Mouse (Mus musculus): ENCODE results near the gene Eci3. TPM values are rescaled to one million over a fixed set of nuclear protein-coding genes. Genes with fewer than 3 reads are reported as not detected.
"Not testable (repeated sequence)": the region's sequence is repeated elsewhere in the genome, so short reads cannot be mapped to it uniquely, and the experiment has no call there.

The Eci3 gene
- polyA plus RNA-seq, 1 experiment from 2014 or later: 1.2 TPM

- Histone ChIP-seq H3K36me3 (ENCODE audit: control insufficient read depth, insufficient read depth, low read length) (peaks cover 50% of the 10 kb centered on the region), H3K27ac (ENCODE audit: low read depth) (no peak overlapping the region), H3K4me1 (replicated peaks; ENCODE audit: control insufficient read depth, insufficient read depth, low read length) (no peaks in the 10 kb centered on the region), H3K27me3 (replicated peaks; ENCODE audit: control insufficient read depth, insufficient read depth, low read length) (no peaks in the 10 kb centered on the region), H3K4me2 (ENCODE audit: low read length) (no peak overlapping the region), H3K4me3 (ENCODE audit: low read depth, low read length) (no peak overlapping the region), H3K9me3 (ENCODE audit: control insufficient read depth, low read length) (no peaks in the 10 kb centered on the region), H3K9ac (ENCODE audit: low read length) (no peak overlapping the region)
- WGBS: 94% methylated on average over 3 of the region's 3 CpGs
- no peak for DNase-seq (ENCODE audit: low spot score)
- no peak for ATAC-seq (replicated peaks; ENCODE audit: low FRiP score, low TSS enrichment, low read depth)
These were observed 13.8 kb upstream of the Eci3 start for GRCm38 (mm10) chr13:34977410-34977809.

- Histone ChIP-seq H3K9ac (ENCODE audit: low read length) (no peak overlapping the region), H3K36me3 (ENCODE audit: control insufficient read depth, insufficient read depth, low read length) (peaks cover 38% of the 10 kb centered on the region), H3K4me2 (ENCODE audit: low read length) (no peak overlapping the region), H3K4me1 (replicated peaks; ENCODE audit: control insufficient read depth, insufficient read depth, low read length) (no peaks in the 10 kb centered on the region), H3K4me3 (ENCODE audit: low read depth, low read length) (no peak overlapping the region), H3K9me3 (ENCODE audit: control insufficient read depth, low read length) (no peaks in the 10 kb centered on the region), H3K27me3 (replicated peaks; ENCODE audit: control insufficient read depth, insufficient read depth, low read length) (no peaks in the 10 kb centered on the region), H3K27ac (ENCODE audit: low read depth) (no peak overlapping the region)
- DNase-seq (ENCODE audit: low spot score): no peak
- ATAC-seq (replicated peaks; ENCODE audit: low FRiP score, low TSS enrichment, low read depth): no peak
- 94% methylated on average over 4 of the region's 4 CpGs for WGBS
These were observed 12.5 kb upstream of the Eci3 start for GRCm38 (mm10) chr13:34976116-34976515.

- no peak overlapping the region for H3K27ac ChIP-seq (ENCODE audit: low read depth)
- no peak overlapping the region for H3K4me3 ChIP-seq (ENCODE audit: low read depth, low read length)
- no peak overlapping the region for H3K4me2 ChIP-seq (ENCODE audit: low read length)
- no peaks in the 10 kb centered on the region for H3K27me3 ChIP-seq (replicated peaks; ENCODE audit: control insufficient read depth, insufficient read depth, low read length)
- H3K9me3 ChIP-seq (ENCODE audit: control insufficient read depth, low read length): no peaks in the 10 kb centered on the region
- no peaks in the 10 kb centered on the region for H3K4me1 ChIP-seq (replicated peaks; ENCODE audit: control insufficient read depth, insufficient read depth, low read length)
- ATAC-seq (replicated peaks; ENCODE audit: low FRiP score, low TSS enrichment, low read depth) (no peak), DNase-seq (ENCODE audit: low spot score) (no peak)
- H3K36me3 ChIP-seq (ENCODE audit: control insufficient read depth, insufficient read depth, low read length): peaks cover 21% of the 10 kb centered on the region
- 26% methylated on average over 1 of the region's 1 CpGs for WGBS
- H3K9ac ChIP-seq (ENCODE audit: low read length): no peak overlapping the region
These were observed 10.2 kb upstream of the Eci3 start for GRCm38 (mm10) chr13:34973770-34974169.

GRCm38 (mm10) chr13:34973149-34973548 is 9.5 kb upstream of the Eci3 start:
- no peaks in the 10 kb centered on the region for H3K4me1 ChIP-seq (replicated peaks; ENCODE audit: control insufficient read depth, insufficient read depth, low read length)
- no peak overlapping the region for H3K4me3 ChIP-seq (ENCODE audit: low read depth, low read length)
- H3K9me3 ChIP-seq (ENCODE audit: control insufficient read depth, low read length): no peaks in the 10 kb centered on the region
- 48% methylated on average over 1 of the region's 1 CpGs for WGBS
- no peak for ATAC-seq (replicated peaks; ENCODE audit: low FRiP score, low TSS enrichment, low read depth)
- H3K36me3 ChIP-seq (ENCODE audit: control insufficient read depth, insufficient read depth, low read length): peaks cover 14% of the 10 kb centered on the region
- no peak overlapping the region for H3K27ac ChIP-seq (ENCODE audit: low read depth)
- H3K4me2 ChIP-seq (ENCODE audit: low read length): no peak overlapping the region
- H3K27me3 ChIP-seq (replicated peaks; ENCODE audit: control insufficient read depth, insufficient read depth, low read length): no peaks in the 10 kb centered on the region
- no peak overlapping the region for H3K9ac ChIP-seq (ENCODE audit: low read length)
- DNase-seq (ENCODE audit: low spot score): no peak

- not testable (repeated sequence) for H3K4me2 ChIP-seq (ENCODE audit: low read length); H3K27ac ChIP-seq (ENCODE audit: low read depth); DNase-seq (ENCODE audit: low spot score); H3K4me1 ChIP-seq (replicated peaks; ENCODE audit: control insufficient read depth, insufficient read depth, low read length); H3K4me3 ChIP-seq (ENCODE audit: low read depth, low read length); ATAC-seq (replicated peaks; ENCODE audit: low FRiP score, low TSS enrichment, low read depth); H3K36me3 ChIP-seq (ENCODE audit: control insufficient read depth, insufficient read depth, low read length); H3K9ac ChIP-seq (ENCODE audit: low read length); H3K9me3 ChIP-seq (ENCODE audit: control insufficient read depth, low read length); H3K27me3 ChIP-seq (replicated peaks; ENCODE audit: control insufficient read depth, insufficient read depth, low read length)
These were observed 8.8 kb upstream of the Eci3 start for GRCm38 (mm10) chr13:34972456-34972855.

- WGBS: 76% methylated on average over 9 of the region's 9 CpGs
- not testable (repeated sequence) for H3K4me2 ChIP-seq (ENCODE audit: low read length); ATAC-seq (replicated peaks; ENCODE audit: low FRiP score, low TSS enrichment, low read depth); H3K27ac ChIP-seq (ENCODE audit: low read depth); H3K4me1 ChIP-seq (replicated peaks; ENCODE audit: control insufficient read depth, insufficient read depth, low read length); H3K27me3 ChIP-seq (replicated peaks; ENCODE audit: control insufficient read depth, insufficient read depth, low read length); DNase-seq (ENCODE audit: low spot score); H3K36me3 ChIP-seq (ENCODE audit: control insufficient read depth, insufficient read depth, low read length); H3K9ac ChIP-seq (ENCODE audit: low read length); H3K9me3 ChIP-seq (ENCODE audit: control insufficient read depth, low read length); H3K4me3 ChIP-seq (ENCODE audit: low read depth, low read length)
These were observed 2.0 kb upstream of the Eci3 start for GRCm38 (mm10) chr13:34965647-34966046.

GRCm38 (mm10) chr13:34964866-34965265 is 1.3 kb upstream of the Eci3 start:
- Histone ChIP-seq H3K4me1 (replicated peaks; ENCODE audit: control insufficient read depth, insufficient read depth, low read length) (no peaks in the 10 kb centered on the region), H3K9me3 (ENCODE audit: control insufficient read depth, low read length) (no peaks in the 10 kb centered on the region), H3K9ac (ENCODE audit: low read length) (no peak overlapping the region), H3K4me3 (ENCODE audit: low read depth, low read length) (0 out of 2 replicates have a peak overlapping the region, but pooled peaks have one; percentile 48), H3K36me3 (ENCODE audit: control insufficient read depth, insufficient read depth, low read length) (no peaks in the 10 kb centered on the region), H3K4me2 (ENCODE audit: low read length) (peak overlapping the region; percentile 75), H3K27ac (ENCODE audit: low read depth) (no peak overlapping the region), H3K27me3 (replicated peaks; ENCODE audit: control insufficient read depth, insufficient read depth, low read length) (peaks cover 4% of the 10 kb centered on the region; the same call in 1 of the 2 replicates)
- ATAC-seq (replicated peaks; ENCODE audit: low FRiP score, low TSS enrichment, low read depth) (no peak), DNase-seq (ENCODE audit: low spot score) (no peak)
- WGBS: 16% methylated on average over 5 of the region's 5 CpGs

- no peaks in the 10 kb centered on the region for H3K9me3 ChIP-seq (ENCODE audit: control insufficient read depth, low read length)
- H3K4me1 ChIP-seq (replicated peaks; ENCODE audit: control insufficient read depth, insufficient read depth, low read length): no peaks in the 10 kb centered on the region
- peak overlapping the region; percentile 75 for H3K4me2 ChIP-seq (ENCODE audit: low read length)
- no peak overlapping the region for H3K27ac ChIP-seq (ENCODE audit: low read depth)
- H3K36me3 ChIP-seq (ENCODE audit: control insufficient read depth, insufficient read depth, low read length): no peaks in the 10 kb centered on the region
- H3K9ac ChIP-seq (ENCODE audit: low read length): no peak overlapping the region
- H3K4me3 ChIP-seq (ENCODE audit: low read depth, low read length): peak overlapping the region; percentile 48
- DNase-seq (ENCODE audit: low spot score) (peak; percentile 60), ATAC-seq (replicated peaks; ENCODE audit: low FRiP score, low TSS enrichment, low read depth) (no peak)
- 8% methylated on average over 14 of the region's 14 CpGs for WGBS
- H3K27me3 ChIP-seq (replicated peaks; ENCODE audit: control insufficient read depth, insufficient read depth, low read length): peaks cover 4% of the 10 kb centered on the region; the same call in 1 of the 2 replicates
These were observed 809 bp upstream of the Eci3 start for GRCm38 (mm10) chr13:34964419-34964818.

GRCm38 (mm10) chr13:34960996-34961770 is 2.4 kb downstream of the Eci3 start:
- ATAC-seq (replicated peaks; ENCODE audit: low FRiP score, low TSS enrichment, low read depth): no peak
- DNase-seq (ENCODE audit: low spot score): no peak
- Histone ChIP-seq H3K27me3 (replicated peaks; ENCODE audit: control insufficient read depth, insufficient read depth, low read length) (peaks cover 4% of the 10 kb centered on the region; the same call in 1 of the 2 replicates), H3K4me1 (replicated peaks; ENCODE audit: control insufficient read depth, insufficient read depth, low read length) (no peaks in the 10 kb centered on the region), H3K9me3 (ENCODE audit: control insufficient read depth, low read length) (no peaks in the 10 kb centered on the region), H3K4me3 (ENCODE audit: low read depth, low read length) (no peak overlapping the region), H3K9ac (ENCODE audit: low read length) (no peak overlapping the region), H3K4me2 (ENCODE audit: low read length) (no peak overlapping the region), H3K36me3 (ENCODE audit: control insufficient read depth, insufficient read depth, low read length) (no peaks in the 10 kb centered on the region), H3K27ac (ENCODE audit: low read depth) (no peak overlapping the region)
- 87% methylated on average over 4 of the region's 4 CpGs for WGBS
